Mouse (Mus musculus): ENCODE measurements around the gene Tbc1d5.

GRCm38 (mm10) chr17:51159261-51159660 is 19.9 kb downstream of the Tbc1d5 start:
- TF ChIP-seq POLR2A (IDR thresholded peaks at IDR 0.05; ENCODE audit: control insufficient read depth, extremely low read depth, insufficient read depth, low read length, poor library complexity), result no peak
- no peak for TF ChIP-seq CTCF (IDR thresholded peaks at IDR 0.05; ENCODE audit: borderline replicate concordance, control insufficient read depth, extremely low read depth, insufficient read depth, low read length, poor library complexity)

All from thymus, adult 2 months (tissue).